Mouse (Mus musculus): Measurements from ENCODE around the gene Olfr895. TPM values are rescaled to one million over a fixed set of nuclear protein-coding genes. Genes with fewer than 3 reads are reported as not detected.

Olfr895 gene
- polyA plus RNA-seq (2015; fragmentation: Nextera tagmentation; extraction: Ambion mirVana), result not detected in 2 replicates

- Histone ChIP-seq H3K4me1 (no peaks in the 10 kb centered on the region), H3K9ac (no peak within 1 kb of the TSS), H3K4me2 (no peak within 1 kb of the TSS), H3K4me3 (no peak within 1 kb of the TSS), H3K36me3 (no peaks in the 10 kb centered on the region), H3K27ac (no peak within 1 kb of the TSS), H3K27me3 (no peaks in the 10 kb centered on the region), H3K9me3 (no peaks in the 10 kb centered on the region)
- ATAC-seq (ENCODE audit: insufficient number of reproducible peaks, low FRiP score, low TSS enrichment, low read depth), result no peak
Measured at GRCm38 (mm10) chr9:38267551-38267950, at the start of gene Olfr895. Gene Olfr895, plus strand, starts transcription at chr9:38267851.

- Histone ChIP-seq H3K9me3 (no peaks in the 10 kb centered on the region), H3K4me1 (no peaks in the 10 kb centered on the region), H3K27ac (no peak within 1 kb of the TSS), H3K4me2 (no peak within 1 kb of the TSS), H3K27me3 (no peaks in the 10 kb centered on the region), H3K4me3 (no peak within 1 kb of the TSS), H3K36me3 (no peaks in the 10 kb centered on the region), H3K9ac (no peak within 1 kb of the TSS)
- ATAC-seq (ENCODE audit: insufficient number of reproducible peaks, low FRiP score, low TSS enrichment, low read depth), result no peak
Measured at GRCm38 (mm10) chr9:38252474-38252873, 15.2 kb upstream of the Olfr895 start, which contains the start of gene Olfr143. Gene Olfr143, plus strand, starts transcription at chr9:38252774.

- H3K27me3 ChIP-seq, result no peaks in the 10 kb centered on the region
- no peaks in the 10 kb centered on the region for H3K9me3 ChIP-seq
- no peak within 1 kb of the TSS for H3K4me2 ChIP-seq
- ATAC-seq (ENCODE audit: insufficient number of reproducible peaks, low FRiP score, low TSS enrichment, low read depth), result no peak
- 84% methylated on average over 1 of the region's 1 CpGs for WGBS
- H3K36me3 ChIP-seq, result no peaks in the 10 kb centered on the region
- H3K27ac ChIP-seq, result no peak within 1 kb of the TSS
- no peaks in the 10 kb centered on the region for H3K4me1 ChIP-seq
- no peak within 1 kb of the TSS for H3K4me3 ChIP-seq
- H3K9ac ChIP-seq, result no peak within 1 kb of the TSS
Measured at GRCm38 (mm10) chr9:38290807-38291206, 23.2 kb downstream of the Olfr895 start, which contains the start of gene Olfr896-ps1. Gene Olfr896-ps1, plus strand, starts transcription at chr9:38291107.

Other genes starting within 250 kb of the Olfr895 start
- gene Olfr883, start 242.0 kb upstream of the Olfr895 start, polyA plus RNA-seq (2015; fragmentation: Nextera tagmentation; extraction: Ambion mirVana), result not detected in 2 replicates
- not detected in 2 replicates for gene Olfr884, start 221.3 kb upstream of the Olfr895 start, polyA plus RNA-seq (2015; fragmentation: Nextera tagmentation; extraction: Ambion mirVana)
- gene Olfr885, start 206.5 kb upstream of the Olfr895 start, polyA plus RNA-seq (2015; fragmentation: Nextera tagmentation; extraction: Ambion mirVana), result not detected in 2 replicates
- gene Olfr887, start 183.8 kb upstream of the Olfr895 start, polyA plus RNA-seq (2015; fragmentation: Nextera tagmentation; extraction: Ambion mirVana), result not detected in 2 replicates
- gene Olfr888, start 159.7 kb upstream of the Olfr895 start, polyA plus RNA-seq (2015; fragmentation: Nextera tagmentation; extraction: Ambion mirVana), result not detected in 2 replicates
- 0.06 and 0.08 TPM in 2 replicates for gene Olfr889, start 152.7 kb upstream of the Olfr895 start, polyA plus RNA-seq (2015; fragmentation: Nextera tagmentation; extraction: Ambion mirVana)
- not detected in 2 replicates for gene Olfr890, start 125.3 kb upstream of the Olfr895 start, polyA plus RNA-seq (2015; fragmentation: Nextera tagmentation; extraction: Ambion mirVana)
- gene Olfr891, start 87.0 kb upstream of the Olfr895 start, polyA plus RNA-seq (2015; fragmentation: Nextera tagmentation; extraction: Ambion mirVana), result not detected in 2 replicates
- 0.07 TPM in 1 of 2 replicates, not detected in the other for gene Olfr893, start 59.5 kb upstream of the Olfr895 start, polyA plus RNA-seq (2015; fragmentation: Nextera tagmentation; extraction: Ambion mirVana)
- gene Olfr894, start 49.8 kb upstream of the Olfr895 start, polyA plus RNA-seq (2015; fragmentation: Nextera tagmentation; extraction: Ambion mirVana), result not detected in 2 replicates
- gene Olfr143, start 15.1 kb upstream of the Olfr895 start, polyA plus RNA-seq (2015; fragmentation: Nextera tagmentation; extraction: Ambion mirVana), result not detected in 2 replicates
- not detected in 2 replicates for gene Olfr896-ps1, start 23.3 kb downstream of the Olfr895 start, polyA plus RNA-seq (2015; fragmentation: Nextera tagmentation; extraction: Ambion mirVana)
- gene Olfr25, start 61.2 kb downstream of the Olfr895 start, polyA plus RNA-seq (2015; fragmentation: Nextera tagmentation; extraction: Ambion mirVana), result not detected in 2 replicates
- gene Olfr898, start 80.6 kb downstream of the Olfr895 start, polyA plus RNA-seq (2015; fragmentation: Nextera tagmentation; extraction: Ambion mirVana), result not detected in 2 replicates
- not detected in 2 replicates for gene Olfr250, start 99.0 kb downstream of the Olfr895 start, polyA plus RNA-seq (2015; fragmentation: Nextera tagmentation; extraction: Ambion mirVana)
- gene Olfr251, start 109.2 kb downstream of the Olfr895 start, polyA plus RNA-seq (2015; fragmentation: Nextera tagmentation; extraction: Ambion mirVana), result not detected in 2 replicates
- gene Olfr147, start 133.8 kb downstream of the Olfr895 start, polyA plus RNA-seq (2015; fragmentation: Nextera tagmentation; extraction: Ambion mirVana), result not detected in 2 replicates
- gene Olfr901, start 161.6 kb downstream of the Olfr895 start, polyA plus RNA-seq (2015; fragmentation: Nextera tagmentation; extraction: Ambion mirVana), result not detected in 2 replicates
- not detected in 2 replicates for gene Olfr902, start 179.8 kb downstream of the Olfr895 start, polyA plus RNA-seq (2015; fragmentation: Nextera tagmentation; extraction: Ambion mirVana)
- not detected in 2 replicates for gene Olfr904, start 195.3 kb downstream of the Olfr895 start, polyA plus RNA-seq (2015; fragmentation: Nextera tagmentation; extraction: Ambion mirVana)
- gene Olfr905, start 203.3 kb downstream of the Olfr895 start, polyA plus RNA-seq (2015; fragmentation: Nextera tagmentation; extraction: Ambion mirVana), result not detected in 2 replicates
- gene Olfr906, start 219.2 kb downstream of the Olfr895 start, polyA plus RNA-seq (2015; fragmentation: Nextera tagmentation; extraction: Ambion mirVana), result not detected in 2 replicates
- not detected in 2 replicates for gene Olfr907, start 227.9 kb downstream of the Olfr895 start, polyA plus RNA-seq (2015; fragmentation: Nextera tagmentation; extraction: Ambion mirVana)